Mouse (Mus musculus) frontal cortex, postnatal 25 days (tissue): ENCODE data around the gene Gna15.

Experiments used
- DNase-seq, 2 experiments: peaks; one replicate each; pipeline ENCODE4 v3.0.0; 2022; ENCODE audit warnings: low spot score in 2 of 2

Gna15 gene

DNA sequence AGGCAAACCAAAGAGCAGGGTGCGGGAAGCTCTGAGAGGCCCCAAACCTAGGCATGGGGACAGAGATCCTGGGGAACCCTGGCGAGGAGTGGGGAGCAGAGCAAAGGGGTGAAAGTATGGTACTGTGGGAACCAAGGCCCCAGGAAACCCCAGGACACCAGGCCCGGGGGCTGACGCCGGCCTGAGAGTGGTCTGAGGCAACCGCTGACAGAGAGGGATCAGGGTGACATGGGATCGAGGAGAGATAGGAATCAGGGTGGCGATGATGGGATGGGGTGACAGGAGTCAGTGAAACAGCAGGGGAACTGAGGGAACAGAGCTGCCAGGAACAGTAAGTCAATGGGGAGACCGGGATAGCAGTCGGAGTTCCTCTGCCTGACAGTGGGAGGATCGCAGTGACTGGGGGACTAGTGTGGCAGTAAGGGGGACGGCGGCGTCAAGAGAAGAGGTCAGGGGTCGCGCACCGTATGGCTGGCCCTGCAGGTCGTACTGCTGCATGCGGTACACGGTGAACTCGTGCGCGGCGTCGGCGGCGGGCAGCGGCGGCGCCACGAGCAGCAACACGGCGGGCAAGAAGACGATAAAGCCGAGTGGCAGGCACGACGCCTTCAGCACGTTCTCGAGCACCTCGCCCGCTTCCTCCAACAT lies 28.3 kb downstream of the Gna15 start:
- no peak for DNase-seq

DNA sequence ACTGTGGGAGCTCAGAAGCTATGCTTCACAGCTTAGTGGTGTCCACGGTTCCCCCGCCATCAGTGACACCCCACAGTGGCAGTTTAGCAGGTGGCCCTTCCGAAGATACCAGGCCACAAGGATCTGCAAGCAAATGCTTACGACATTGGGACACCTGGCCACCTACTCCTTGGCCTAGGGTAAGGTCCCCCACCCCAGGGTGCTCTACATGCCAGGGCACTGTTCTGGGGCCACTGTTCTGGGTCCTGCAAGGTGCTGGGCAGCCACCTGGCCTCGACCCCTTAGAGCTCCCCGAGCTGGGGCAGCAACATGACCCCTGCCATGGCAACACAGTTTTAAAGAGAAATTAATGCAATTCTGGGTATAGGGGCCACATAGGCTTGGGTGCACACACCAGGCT lies 28.9 kb downstream of the Gna15 start:
- no peak for DNase-seq

DNA sequence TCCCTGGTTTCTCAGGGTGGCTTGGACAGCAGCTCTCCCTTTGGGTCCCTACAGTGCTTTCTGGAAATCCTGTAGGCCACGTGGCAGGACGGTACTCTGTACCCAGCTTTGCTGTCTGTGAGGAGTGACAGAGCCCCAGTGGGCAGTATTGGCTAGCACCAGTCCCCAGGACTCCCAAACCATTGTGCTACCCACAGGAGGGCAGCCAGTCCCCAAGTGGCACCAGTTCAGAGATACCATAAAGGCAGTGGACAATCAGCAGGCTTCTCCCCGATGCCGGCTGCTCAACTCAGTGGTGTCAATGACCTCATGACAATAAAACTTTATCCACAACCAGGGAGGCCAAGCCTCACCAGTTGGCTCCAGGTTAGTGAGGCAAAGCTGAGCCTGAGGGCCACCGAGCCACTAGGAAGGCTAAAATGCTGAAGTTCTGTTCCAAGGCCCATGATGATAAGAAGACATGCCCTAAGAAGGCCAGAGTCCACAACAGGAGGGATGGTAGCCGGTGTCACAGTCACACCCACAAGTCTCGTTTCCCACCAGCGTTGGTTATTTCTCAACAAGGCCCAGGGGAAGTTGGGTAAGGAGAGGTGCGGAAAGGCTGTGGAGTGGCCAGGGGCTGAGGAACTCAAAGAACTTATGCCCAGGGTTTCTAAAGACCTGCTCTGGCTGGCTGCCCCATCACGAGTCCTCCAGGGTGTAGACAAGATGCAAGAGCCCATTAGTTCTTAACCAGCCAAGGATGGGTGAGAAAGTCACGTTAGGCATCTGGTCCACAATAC lies 29.6 kb downstream of the Gna15 start:
- DNase-seq, result no peak

DNA sequence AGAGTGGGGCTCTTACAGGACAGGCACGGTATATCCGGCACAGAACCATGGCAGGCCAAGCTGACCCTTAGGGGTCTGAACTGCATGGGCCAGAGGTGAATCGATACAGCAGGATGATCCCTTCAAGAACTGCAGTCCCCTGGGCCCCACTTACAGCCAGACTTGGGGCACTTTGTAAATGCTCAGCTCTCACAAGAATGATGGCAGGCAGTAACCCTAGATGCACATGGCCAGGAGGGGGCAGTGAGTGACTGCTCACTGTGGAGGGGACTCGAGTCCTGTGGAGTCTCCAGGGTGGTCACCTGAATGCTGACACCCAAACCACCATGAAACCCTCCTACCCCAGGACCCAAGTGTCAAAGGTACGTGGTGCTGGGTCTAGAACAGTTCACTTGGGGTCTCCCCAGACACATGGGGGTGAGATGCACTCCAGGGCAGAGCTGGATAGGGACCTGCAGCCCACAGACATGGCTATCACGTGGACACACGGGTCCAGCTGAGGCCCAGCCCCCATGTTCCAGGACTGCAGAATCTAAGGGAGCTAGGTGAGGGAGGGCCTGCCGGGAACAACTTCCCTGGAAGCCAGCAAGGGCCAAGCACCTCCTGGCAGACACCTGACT lies 30.3 kb downstream of the Gna15 start:
- DNase-seq, result no peak

DNA sequence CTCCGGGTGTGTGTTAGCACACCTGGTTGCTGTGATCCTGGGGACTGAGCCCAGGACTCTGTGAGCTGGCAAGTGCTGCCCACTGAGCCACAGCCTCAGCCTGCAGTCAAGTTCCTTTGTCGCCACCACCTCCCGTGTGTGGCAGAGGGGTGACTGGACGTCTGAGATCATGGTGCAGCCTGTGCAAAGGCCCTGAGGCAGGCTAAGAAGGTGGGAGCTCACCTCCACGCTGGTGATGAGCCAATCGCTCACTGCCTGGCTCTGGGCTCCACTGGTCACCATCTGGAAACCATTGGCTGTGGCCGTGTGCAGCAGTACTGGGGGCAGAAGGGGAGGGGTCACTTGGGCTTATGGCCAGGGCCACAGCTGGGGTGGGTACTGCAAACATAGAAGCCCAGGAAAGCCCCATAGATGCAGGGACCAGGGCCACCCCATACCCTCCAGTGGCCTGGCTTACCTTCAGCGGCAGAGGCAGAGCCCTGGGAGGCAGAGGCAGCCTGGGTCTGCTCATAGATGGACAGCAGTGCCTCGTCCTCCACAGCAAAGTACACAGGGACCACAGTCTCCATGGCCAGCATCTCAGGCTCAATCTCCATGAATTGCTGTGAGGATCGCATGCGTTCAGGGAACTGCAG lies 31.3 kb downstream of the Gna15 start:
- DNase-seq, result no peak

DNA sequence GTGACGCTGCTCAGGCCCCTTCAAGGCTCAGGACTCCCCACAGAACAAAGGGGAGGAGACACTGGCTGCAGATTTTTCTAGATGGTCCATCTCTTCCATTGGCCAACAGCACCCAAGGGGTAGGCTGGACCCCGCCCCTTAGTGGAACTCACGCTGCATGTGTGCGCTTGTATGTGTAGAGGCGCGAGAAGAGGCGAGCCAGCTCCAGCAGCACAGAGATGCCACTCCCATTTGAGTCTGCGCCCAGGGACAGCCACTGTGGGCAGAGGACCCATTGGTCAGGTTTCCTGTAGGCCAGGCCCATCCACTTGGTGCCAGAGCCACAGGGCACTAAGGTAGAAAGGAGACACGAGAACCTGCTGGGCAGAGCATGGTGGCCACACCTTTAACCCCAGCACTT lies 33.0 kb downstream of the Gna15 start:
- no peak for DNase-seq

DNA sequence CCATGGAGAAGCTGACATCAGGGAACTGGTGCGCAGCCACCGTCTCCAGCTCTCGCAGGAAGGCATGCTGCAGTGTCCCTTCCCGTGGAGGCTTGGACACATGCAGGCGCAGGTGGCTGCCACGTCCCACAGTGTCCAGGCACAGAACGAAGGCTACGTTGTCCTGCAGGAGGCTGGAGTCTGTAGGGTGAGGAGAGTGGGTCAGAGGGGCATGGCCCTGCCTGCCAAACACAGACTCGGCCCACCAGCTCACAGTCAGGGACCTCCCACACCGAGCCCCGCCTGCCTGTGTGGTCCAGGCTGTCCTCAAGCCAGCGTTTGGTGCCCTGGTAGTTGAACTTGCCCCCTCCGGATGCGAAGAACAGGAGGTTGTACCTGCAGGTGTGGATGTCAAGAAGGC lies 34.1 kb downstream of the Gna15 start:
- DNase-seq, result no peak

DNA sequence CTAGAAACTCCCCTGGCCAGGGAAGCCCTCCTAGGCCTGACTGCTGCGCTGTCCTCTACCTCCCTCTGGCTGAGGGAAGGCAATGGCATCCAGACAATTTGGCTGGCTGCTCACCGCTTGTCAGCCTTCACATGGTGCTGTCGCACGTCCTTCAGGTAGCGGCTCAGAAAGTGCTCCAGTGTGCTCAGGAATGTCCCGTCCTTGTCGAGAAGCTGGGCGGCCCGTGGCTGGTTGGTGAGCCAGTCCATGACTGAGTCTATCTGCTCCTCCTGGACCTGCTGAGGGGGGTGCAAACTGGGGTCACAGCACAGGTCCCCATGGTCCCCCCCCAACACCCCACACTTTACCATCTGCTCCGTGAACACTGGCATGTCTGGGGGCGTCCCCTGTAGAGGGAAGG lies 35.9 kb downstream of the Gna15 start:
- no peak for DNase-seq

GRCm38 (mm10) chr10:81486496-81486895 lies 37.5 kb downstream of the Gna15 start:
- no peak for DNase-seq

- no peak for DNase-seq
Observed at GRCm38 (mm10) chr10:81485479-81486018, 38.5 kb downstream of the Gna15 start.

DNA sequence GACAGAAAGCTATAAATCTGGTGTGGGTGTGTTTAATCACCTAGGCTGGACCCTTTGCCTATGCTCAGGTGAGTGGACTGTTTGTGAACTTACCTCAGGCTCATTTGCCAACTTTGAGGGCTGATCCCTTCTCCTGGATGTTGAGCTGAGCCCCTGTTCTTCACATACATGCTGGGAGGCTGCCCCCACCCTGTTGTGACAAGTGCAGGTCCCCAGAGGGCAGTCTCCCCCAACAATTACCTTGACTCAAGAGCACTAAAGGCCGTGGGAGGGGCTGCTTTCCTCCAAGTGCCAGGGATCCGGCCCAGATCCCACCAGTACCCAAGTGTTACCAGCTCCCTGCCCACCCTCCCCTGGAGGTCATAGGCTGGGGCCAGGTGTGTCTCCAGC lies 39.0 kb downstream of the Gna15 start:
- DNase-seq, result no peak

DNA sequence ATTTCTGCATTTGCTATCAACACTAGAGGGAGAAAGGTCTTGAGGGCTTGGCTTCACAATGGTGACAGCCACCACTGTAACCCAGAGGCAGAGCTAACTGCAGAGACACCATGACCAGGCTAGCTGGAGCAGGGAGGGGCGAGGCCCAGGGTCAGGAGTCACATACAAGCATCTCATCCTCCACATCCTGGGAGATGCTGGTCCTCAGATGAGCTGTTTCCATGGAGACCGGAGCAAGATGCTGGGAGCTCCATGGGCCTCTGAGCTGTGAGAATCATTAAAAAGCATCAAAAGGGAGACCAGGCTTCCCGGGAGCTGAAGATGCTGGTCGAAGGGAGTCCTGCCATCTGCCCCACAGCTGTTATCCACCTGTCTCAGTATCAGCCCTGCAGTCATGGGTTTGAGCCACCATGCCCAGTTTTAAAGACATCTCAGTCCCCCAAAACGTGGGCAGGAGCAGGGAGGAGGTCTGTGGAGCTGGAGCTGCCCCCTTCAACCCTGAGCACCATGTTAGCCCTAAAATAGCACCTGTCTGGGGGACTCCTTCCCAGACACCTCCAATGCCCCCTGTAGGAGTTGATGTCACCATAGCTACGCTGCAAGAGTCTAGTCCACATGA lies 39.5 kb downstream of the Gna15 start:
- DNase-seq, result no peak

GRCm38 (mm10) chr10:81483983-81484382 lies 40.0 kb downstream of the Gna15 start:
- DNase-seq, result no peak

DNA sequence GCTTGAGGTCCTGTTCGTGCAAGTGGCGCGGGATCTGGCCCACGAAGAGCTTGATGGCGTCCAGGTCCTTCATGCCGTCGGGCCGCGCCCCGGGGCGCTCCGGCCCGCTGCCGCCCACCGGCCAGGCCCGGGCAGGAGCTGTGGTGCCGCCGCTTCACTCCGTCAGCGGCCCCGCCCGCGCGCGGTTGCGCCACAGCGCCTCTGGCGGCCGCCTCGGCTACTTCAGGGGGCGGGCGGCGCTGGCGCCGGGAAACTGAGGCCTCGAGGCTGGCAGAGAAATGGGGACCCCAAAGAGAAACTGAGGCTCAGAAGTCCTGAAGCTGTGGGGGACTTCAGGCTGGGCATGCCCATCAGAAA lies 41.5 kb downstream of the Gna15 start, which contains the start of gene Celf5:
Gene Celf5, minus strand, starts transcription at position 177 of the 357 bp plus-strand sequence.
- peak in 1 of 2 experiments; percentile 55 for DNase-seq

GRCm38 (mm10) chr10:81481605-81482532 lies 42.2 kb downstream of the Gna15 start:
- no peak for DNase-seq

GRCm38 (mm10) chr10:81474461-81474860 lies 49.6 kb downstream of the Gna15 start:
- DNase-seq, result no peak

DNA sequence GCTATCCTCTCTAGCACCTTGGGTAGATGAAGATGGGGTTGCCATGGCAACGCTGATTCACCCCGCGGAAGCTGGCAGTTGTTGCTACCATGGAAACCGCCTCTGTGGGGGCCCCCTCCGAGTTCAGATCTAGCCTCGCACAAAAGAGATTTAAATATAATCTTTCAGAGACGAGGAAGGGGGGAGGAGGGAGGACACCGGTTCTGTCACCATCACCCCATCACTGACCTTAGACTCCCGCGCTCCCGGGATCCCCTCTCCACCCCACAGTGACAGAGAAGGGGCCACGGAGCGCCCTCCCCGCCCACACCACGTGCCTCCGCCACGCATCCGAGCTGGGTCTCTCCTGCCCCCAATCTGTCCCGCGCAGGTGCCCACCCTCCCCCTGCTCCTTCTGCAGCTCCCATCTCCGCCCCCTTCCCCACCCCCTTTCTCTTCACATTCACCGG lies 51.0 kb downstream of the Gna15 start:
- DNase-seq, result peak; percentile 67 to 80

- no peak for DNase-seq
Observed at GRCm38 (mm10) chr10:81472403-81473002, 51.5 kb downstream of the Gna15 start.

DNA sequence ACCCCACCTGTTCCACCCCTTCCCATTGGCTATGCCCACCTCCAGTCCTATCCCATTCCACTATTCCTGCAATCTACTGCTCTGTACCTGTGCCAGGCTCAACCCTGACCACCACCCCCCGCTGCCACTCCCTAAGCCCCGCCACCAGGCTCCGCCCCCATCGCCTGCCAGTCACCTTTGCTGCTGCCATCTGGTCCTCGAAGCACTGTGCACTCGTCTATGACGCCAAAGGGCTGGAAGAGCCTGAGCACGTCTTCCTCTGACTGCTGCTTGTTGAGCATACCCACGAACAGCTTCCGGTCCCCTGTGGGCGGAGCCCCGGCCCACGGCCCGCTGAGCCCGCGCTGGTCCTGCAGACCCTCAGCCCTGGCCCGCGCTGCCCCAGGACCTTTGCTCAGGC lies 53.6 kb downstream of the Gna15 start:
- no peak for DNase-seq

GRCm38 (mm10) chr10:81469253-81469652 lies 54.8 kb downstream of the Gna15 start:
- DNase-seq, result peak; percentile 55 to 67
